Comparison of ENCODE assay signal across 24 mouse cellular contexts in the genomic region with DNA sequence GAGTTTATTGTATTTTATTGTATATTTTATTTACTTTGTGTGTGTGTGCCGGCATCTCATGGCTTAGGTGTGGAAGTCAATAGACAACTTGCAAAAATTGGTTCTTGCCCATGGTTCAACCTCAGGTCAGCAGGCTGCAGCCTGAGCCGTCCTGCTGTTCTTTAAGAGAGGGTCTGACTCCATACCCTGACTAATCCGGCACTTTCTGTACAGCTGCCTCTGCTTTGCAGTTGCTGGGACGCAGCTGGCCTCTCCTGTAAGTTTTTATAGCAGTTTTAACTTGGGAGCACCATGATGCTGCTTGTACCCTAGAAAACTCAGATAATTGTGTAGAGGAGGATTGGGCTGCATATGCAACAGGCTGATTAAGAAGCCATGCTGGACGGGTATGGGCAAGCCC.
DNase-seq lines count a peak whose midpoint lies in the region; ATAC-seq lines count a peak whose summit lies in the region.
"Had no signal": no experiment of that assay in that cellular context is flagged by ENCODE, and none has a peak within 500 bp of the region (broad histone marks: within the 10 kb centered on the region; RNA-seq: fewer than 3 reads in every experiment).

No protein-coding gene starts in this region.

- intact Hi-C loops in left cerebral cortex, postnatal 4 days (cut with DNase I) = no loop called here

- H3K4me3 ChIP-seq in embryonic facial prominence, embryonic 14.5 days (ENCODE audit: low read depth, low read length) = no peak overlapping the region
- H3K4me3 ChIP-seq in embryonic facial prominence, embryonic 10.5 days = no peak overlapping the region
- no peak overlapping the region for H3K4me3 ChIP-seq in heart, embryonic 12.5 days
- no peak overlapping the region for H3K4me3 ChIP-seq in limb, embryonic 13.5 days
- no peak overlapping the region for H3K4me3 ChIP-seq in limb, embryonic 10.5 days
- H3K4me3 ChIP-seq: erythroblast, embryonic 14.5 days; forebrain, embryonic 12.5 days; forebrain, embryonic 15.5 days had no signal

- H3K9me3 ChIP-seq in embryonic facial prominence, embryonic 14.5 days (ENCODE audit: control insufficient read depth, low read length) = peaks cover 8% of the 10 kb centered on the region
- H3K9me3 ChIP-seq in embryonic facial prominence, embryonic 10.5 days = peaks cover 4% of the 10 kb centered on the region; the same call in 1 of the 2 replicates
- peaks cover 9% of the 10 kb centered on the region for H3K9me3 ChIP-seq in heart, embryonic 12.5 days (replicated peaks)
- H3K9me3 ChIP-seq in limb, embryonic 13.5 days = peaks cover 7% of the 10 kb centered on the region
- H3K9me3 ChIP-seq in limb, embryonic 10.5 days (replicated peaks) = no peaks in the 10 kb centered on the region
- H3K9me3 ChIP-seq: forebrain, embryonic 12.5 days; forebrain, embryonic 15.5 days had no signal

- H3K9ac ChIP-seq in embryonic facial prominence, embryonic 14.5 days (ENCODE audit: low read depth, low read length) = no peak overlapping the region
- no peak overlapping the region for H3K9ac ChIP-seq in heart, embryonic 12.5 days
- no peak overlapping the region for H3K9ac ChIP-seq in limb, embryonic 13.5 days
- H3K9ac ChIP-seq: forebrain, embryonic 12.5 days; forebrain, embryonic 15.5 days; hindbrain, embryonic 14.5 days had no signal

- H3K27me3 ChIP-seq in embryonic facial prominence, embryonic 14.5 days (replicated peaks; ENCODE audit: control insufficient read depth, insufficient read depth, low read length) = no peaks in the 10 kb centered on the region
- H3K27me3 ChIP-seq in embryonic facial prominence, embryonic 10.5 days (replicated peaks; ENCODE audit: low read depth, poor library complexity, severe bottlenecking) = no peaks in the 10 kb centered on the region
- no peaks in the 10 kb centered on the region for H3K27me3 ChIP-seq in heart, embryonic 12.5 days (replicated peaks)
- H3K27me3 ChIP-seq in limb, embryonic 13.5 days = no peaks in the 10 kb centered on the region
- H3K27me3 ChIP-seq in limb, embryonic 10.5 days (ENCODE audit: low read depth, poor library complexity, severe bottlenecking) = no peaks in the 10 kb centered on the region
- H3K27me3 ChIP-seq: forebrain, embryonic 12.5 days; forebrain, embryonic 15.5 days had no signal

- WGBS in embryonic facial prominence, embryonic 14.5 days = 74% methylated on average over 5 of the region's 5 CpGs
- 80% methylated on average over 5 of the region's 5 CpGs for WGBS in embryonic facial prominence, embryonic 10.5 days
- 77% methylated on average over 5 of the region's 5 CpGs for WGBS in heart, embryonic 12.5 days
- WGBS in limb, embryonic 13.5 days = 55% methylated on average over 5 of the region's 5 CpGs
- 91% methylated on average over 5 of the region's 5 CpGs for WGBS in limb, embryonic 10.5 days

- H3K4me1 ChIP-seq in embryonic facial prominence, embryonic 14.5 days (ENCODE audit: control insufficient read depth, insufficient read depth, low read length) = no peaks in the 10 kb centered on the region
- no peaks in the 10 kb centered on the region for H3K4me1 ChIP-seq in embryonic facial prominence, embryonic 10.5 days
- H3K4me1 ChIP-seq in heart, embryonic 12.5 days (replicated peaks) = peaks cover 9% of the 10 kb centered on the region; the same call in 1 of the 2 replicates
- H3K4me1 ChIP-seq in limb, embryonic 13.5 days = no peaks in the 10 kb centered on the region
- H3K4me1 ChIP-seq in limb, embryonic 10.5 days = 0 out of 2 replicates have a peak, but pooled peaks cover 2% of the 10 kb centered on the region
- H3K4me1 ChIP-seq: forebrain, embryonic 12.5 days; forebrain, embryonic 15.5 days had no signal

- ATAC-seq in embryonic facial prominence, embryonic 14.5 days (ENCODE audit: low read depth) = peak; percentile 55; the same call in 1 of the 2 replicates
- ATAC-seq in heart, embryonic 12.5 days (ENCODE audit: insufficient number of reproducible peaks, low FRiP score) = no peak
- peak; percentile 51 for ATAC-seq in limb, embryonic 13.5 days (ENCODE audit: low FRiP score, low read depth)
- ATAC-seq: activated CD4-positive, CD25-positive, alpha-beta regulatory T cell, adult 4 months; forebrain, embryonic 15.5 days; hindbrain, postnatal 0 days; intestine, postnatal 0 days had no signal

- DNase-seq in embryonic facial prominence, embryonic 14.5 days (ENCODE audit: low spot score) = peak; percentile 59
- DNase-seq in embryonic facial prominence, embryonic 10.5 days (ENCODE audit: low spot score) = no peak
- no peak for DNase-seq in heart, adult 8-10 months (ENCODE audit: low spot score)
- no peak for DNase-seq in limb, embryonic 10.5 days (ENCODE audit: low spot score)
- no peak for DNase-seq in spleen, adult 12 weeks (ENCODE audit: low spot score)
- DNase-seq in left cerebral cortex, postnatal 4 days = no peak
- DNase-seq: adrenal gland, adult 8-10 months; adrenal gland, postnatal 25 days; cerebellum, adult 11-12 months; cerebellum, adult 8-10 months; cerebellum, postnatal 10 days; cerebellum, postnatal 36 days; embryo, embryonic 11 days; gastrocnemius, postnatal 25 days; heart, postnatal 4 days had no signal

- H3K27ac ChIP-seq in embryonic facial prominence, embryonic 14.5 days (replicated peaks; ENCODE audit: low read depth, low read length) = no peak overlapping the region
- H3K27ac ChIP-seq in embryonic facial prominence, embryonic 10.5 days (replicated peaks) = no peak overlapping the region
- 0 out of 2 replicates have a peak overlapping the region, but pooled peaks have one; percentile 3 for H3K27ac ChIP-seq in heart, embryonic 12.5 days (ENCODE audit: poor library complexity, severe bottlenecking)
- no peak overlapping the region for H3K27ac ChIP-seq in limb, embryonic 13.5 days
- no peak overlapping the region for H3K27ac ChIP-seq in limb, embryonic 10.5 days
- H3K27ac ChIP-seq: forebrain, embryonic 12.5 days; forebrain, embryonic 15.5 days; hindbrain, embryonic 14.5 days; hindbrain, postnatal 0 days had no signal

- no peaks in the 10 kb centered on the region for H3K36me3 ChIP-seq in embryonic facial prominence, embryonic 14.5 days (ENCODE audit: control insufficient read depth, insufficient read depth, low read length)
- H3K36me3 ChIP-seq in embryonic facial prominence, embryonic 10.5 days (replicated peaks) = no peaks in the 10 kb centered on the region
- no peaks in the 10 kb centered on the region for H3K36me3 ChIP-seq in heart, embryonic 12.5 days
- no peaks in the 10 kb centered on the region for H3K36me3 ChIP-seq in limb, embryonic 13.5 days
- H3K36me3 ChIP-seq in limb, embryonic 10.5 days = no peaks in the 10 kb centered on the region
- H3K36me3 ChIP-seq: forebrain, embryonic 12.5 days; forebrain, embryonic 15.5 days had no signal

- no peak overlapping the region for H3K4me2 ChIP-seq in embryonic facial prominence, embryonic 14.5 days (ENCODE audit: low read depth, low read length)
- H3K4me2 ChIP-seq in heart, embryonic 12.5 days = no peak overlapping the region
- H3K4me2 ChIP-seq in limb, embryonic 13.5 days (replicated peaks) = no peak overlapping the region
- H3K4me2 ChIP-seq: forebrain, embryonic 12.5 days; forebrain, embryonic 15.5 days; hindbrain, embryonic 14.5 days had no signal
